9 mouse cellular contexts compared by ENCODE assay signal in genomic region chr5:74197541-74198330, GRCm38 (mm10). TPM values are rescaled to one million over a fixed set of nuclear protein-coding genes. Genes with fewer than 3 reads are reported as not detected.
A peak's percentile ranks its signal among the peaks of the same experiment; 100 is the strongest.
DNase-seq lines count a peak whose midpoint lies in the region; ATAC-seq and TF ChIP-seq lines count a peak whose summit lies in the region.
"Had no signal": no experiment of that assay in that cellular context is flagged by ENCODE, and none has a peak within 500 bp of the region (broad histone marks: within the 10 kb centered on the region; RNA-seq: fewer than 3 reads in every experiment).

No protein-coding gene starts in this region.

- H3K9me3 ChIP-seq in kidney, embryonic 14.5 days (ENCODE audit: control insufficient read depth, low read length), result no peaks in the 10 kb centered on the region
- H3K9me3 ChIP-seq in heart, embryonic 12.5 days (replicated peaks), result no peaks in the 10 kb centered on the region
- H3K9me3 ChIP-seq in limb, embryonic 13.5 days, result no peaks in the 10 kb centered on the region

- peak overlapping the region; percentile 95; the same call in 1 of the 2 replicates for H3K4me3 ChIP-seq in kidney, embryonic 14.5 days (ENCODE audit: low read length)
- peak overlapping the region; percentile 84 for H3K4me3 ChIP-seq in heart, embryonic 12.5 days
- H3K4me3 ChIP-seq in limb, embryonic 13.5 days, result peak overlapping the region; percentile 100

- H3K4me1 ChIP-seq in kidney, embryonic 14.5 days (ENCODE audit: control insufficient read depth, insufficient read depth, low read length), result peaks cover 50% of the 10 kb centered on the region
- H3K4me1 ChIP-seq in heart, embryonic 12.5 days (replicated peaks), result peaks cover 64% of the 10 kb centered on the region
- peaks cover 83% of the 10 kb centered on the region for H3K4me1 ChIP-seq in limb, embryonic 13.5 days

- WGBS in kidney, embryonic 14.5 days, result 65% methylated on average over 22 of the region's 22 CpGs
- WGBS in heart, embryonic 12.5 days, result 66% methylated on average over 22 of the region's 22 CpGs
- 41% methylated on average over 22 of the region's 22 CpGs for WGBS in limb, embryonic 13.5 days

- no peak for TF ChIP-seq CTCF in brain, embryonic 14.5 days (IDR thresholded peaks at IDR 0.05; ENCODE audit: borderline replicate concordance, extremely low read depth, insufficient read depth, insufficient read length)

- H3K4me2 ChIP-seq in kidney, embryonic 14.5 days (replicated peaks; ENCODE audit: low read depth, low read length), result peak overlapping the region; percentile 97; the same call in 1 of the 2 replicates
- H3K4me2 ChIP-seq in heart, embryonic 12.5 days, result peak overlapping the region; percentile 87
- peak overlapping the region; percentile 88 for H3K4me2 ChIP-seq in limb, embryonic 13.5 days (replicated peaks)

- H3K36me3 ChIP-seq in kidney, embryonic 14.5 days (ENCODE audit: control insufficient read depth, insufficient read depth, low read length), result peaks cover 28% of the 10 kb centered on the region
- H3K36me3 ChIP-seq in heart, embryonic 12.5 days, result peaks cover 34% of the 10 kb centered on the region
- H3K36me3 ChIP-seq in limb, embryonic 13.5 days, result peaks cover 39% of the 10 kb centered on the region

- no peaks in the 10 kb centered on the region for H3K27me3 ChIP-seq in kidney, embryonic 14.5 days (ENCODE audit: control insufficient read depth, insufficient read depth, low read length)
- H3K27me3 ChIP-seq in heart, embryonic 12.5 days (replicated peaks), result no peaks in the 10 kb centered on the region
- H3K27me3 ChIP-seq in limb, embryonic 13.5 days, result no peaks in the 10 kb centered on the region

- ATAC-seq in kidney, embryonic 14.5 days (ENCODE audit: low FRiP score, low TSS enrichment), result no peak
- ATAC-seq in heart, embryonic 12.5 days (ENCODE audit: insufficient number of reproducible peaks, low FRiP score), result no peak
- ATAC-seq in limb, embryonic 13.5 days (ENCODE audit: low FRiP score, low read depth), result peak; percentile 6; the same call in 1 of the 2 replicates

- 0 out of 2 replicates have a peak overlapping the region, but pooled peaks have one; percentile 17 for H3K27ac ChIP-seq in kidney, embryonic 14.5 days (ENCODE audit: low read depth, low read length)
- peak overlapping the region; percentile 91 for H3K27ac ChIP-seq in heart, embryonic 12.5 days (ENCODE audit: poor library complexity, severe bottlenecking)
- peak overlapping the region; percentile 93 for H3K27ac ChIP-seq in limb, embryonic 13.5 days

- no peak for DNase-seq in kidney, adult 8-10 months
- DNase-seq in brain, embryonic 14.5 days (ENCODE audit: low read depth), result peak; percentile 77
- DNase-seq in urinary bladder, postnatal 4 days (ENCODE audit: low spot score in 2 of 2), result no peak
- DNase-seq in urinary bladder, postnatal 36 days (ENCODE audit: low spot score in 2 of 2), result no peak
- no peak for DNase-seq in right cerebral cortex, postnatal 25 days
- DNase-seq: thymus, postnatal 25 days had no signal

- TF ChIP-seq POLR2A in brain, embryonic 14.5 days (IDR thresholded peaks at IDR 0.05; ENCODE audit: borderline replicate concordance, extremely low read depth, insufficient read depth, insufficient read length, poor library complexity, severe bottlenecking), result no peak

- peak overlapping the region; percentile 42; the same call in 1 of the 2 replicates for H3K9ac ChIP-seq in kidney, embryonic 14.5 days (ENCODE audit: low read depth, low read length)
- H3K9ac ChIP-seq in heart, embryonic 12.5 days, result peak overlapping the region; percentile 98
- H3K9ac ChIP-seq in limb, embryonic 13.5 days, result peak overlapping the region; percentile 99

RNA-seq across cellular contexts. Expression of gene Rasl11b, which starts 2.6 kb away (rescaled TPM):
- polyA plus RNA-seq in kidney, embryonic 14.5 days (2014; fragmentation: Nextera tagmentation; extraction: Ambion mirVana), result 36.4 and 44.7 TPM in 2 replicates
- polyA plus RNA-seq in brain, embryonic 14.5 days (2012; rRNA removed), result 16.0 and 22.4 TPM in 2 replicates
- 107 TPM in 2 replicates for polyA plus RNA-seq in heart, embryonic 12.5 days (2016; fragmentation: Nextera tagmentation; extraction: Ambion mirVana)
- polyA plus RNA-seq in limb, embryonic 13.5 days (2015; fragmentation: Nextera tagmentation; extraction: Ambion mirVana), result 147 and 149 TPM in 2 replicates

Comparison
In these comparisons a context has a peak if more than half of its experiments do, and no peak if none do; other contexts are left out.
1. H3K27ac ChIP-seq: peak in every context shown above with its lines; median percentile 93 in limb, embryonic 13.5 days; 91 in heart, embryonic 12.5 days; 17 in kidney, embryonic 14.5 days.
2. H3K9ac ChIP-seq: peak in every context shown above with its lines; median percentile 99 in limb, embryonic 13.5 days; 98 in heart, embryonic 12.5 days; 42 in kidney, embryonic 14.5 days.